In genomic region chr16:74022281-74022978, GRCm38 (mm10) we compare ENCODE assay signal across 23 mouse cellular contexts.
A peak's percentile ranks its signal among the peaks of the same experiment; 100 is the strongest.
DNase-seq lines count a peak whose midpoint lies in the region; ATAC-seq and TF ChIP-seq lines count a peak whose summit lies in the region.
"Had no signal": no experiment of that assay in that cellular context is flagged by ENCODE, and none has a peak within 500 bp of the region (broad histone marks: within the 10 kb centered on the region; RNA-seq: fewer than 3 reads in every experiment).

No protein-coding gene starts in this region.

- H3K27ac ChIP-seq in intestine, embryonic 15.5 days, result no peak overlapping the region
- no peak overlapping the region for H3K27ac ChIP-seq in intestine, postnatal 0 days (ENCODE audit: low read depth, low read length)
- H3K27ac ChIP-seq in lung, embryonic 15.5 days, result 0 out of 2 replicates have a peak overlapping the region, but pooled peaks have one; percentile 3
- H3K27ac ChIP-seq in hindbrain, embryonic 11.5 days (ENCODE audit: low read depth, low read length), result no peak overlapping the region
- H3K27ac ChIP-seq: embryonic facial prominence, embryonic 13.5 days; hindbrain, postnatal 0 days; layer of hippocampus, adult 2 months; neural tube, embryonic 15.5 days had no signal

- ATAC-seq in intestine, embryonic 15.5 days, result peak; percentile 71; the same call in 1 of the 2 replicates
- ATAC-seq in intestine, postnatal 0 days, result no peak
- ATAC-seq in lung, embryonic 15.5 days (ENCODE audit: borderline replicate concordance, extremely low read depth, low FRiP score, low TSS enrichment), result peak; percentile 90; the same call in 1 of the 2 replicates
- ATAC-seq in hindbrain, embryonic 11.5 days (ENCODE audit: low FRiP score), result no peak
- ATAC-seq: CD4-positive, CD25-positive, alpha-beta regulatory T cell, adult 4 months; forebrain, embryonic 14.5 days; hindbrain, postnatal 0 days; midbrain, embryonic 16.5 days; Patski had no signal

- no peak for TF ChIP-seq POLR2A in lung, adult 2 months (IDR thresholded peaks at IDR 0.05; ENCODE audit: borderline replicate concordance, extremely low read depth, low read depth, low read length)

- no peaks in the 10 kb centered on the region for H3K9me3 ChIP-seq in intestine, embryonic 15.5 days
- no peaks in the 10 kb centered on the region for H3K9me3 ChIP-seq in intestine, postnatal 0 days (ENCODE audit: control insufficient read depth)
- H3K9me3 ChIP-seq in lung, embryonic 15.5 days, result no peaks in the 10 kb centered on the region
- no peaks in the 10 kb centered on the region for H3K9me3 ChIP-seq in hindbrain, embryonic 11.5 days (ENCODE audit: control insufficient read depth, low read length)
- H3K9me3 ChIP-seq: embryonic facial prominence, embryonic 13.5 days; megakaryocyte, embryonic 14.5 days; neural tube, embryonic 15.5 days had no signal

- H3K4me2 ChIP-seq in intestine, embryonic 15.5 days (replicated peaks), result no peak overlapping the region
- no peak overlapping the region for H3K4me2 ChIP-seq in intestine, postnatal 0 days (replicated peaks; ENCODE audit: low read depth)
- no peak overlapping the region for H3K4me2 ChIP-seq in lung, embryonic 15.5 days
- H3K4me2 ChIP-seq in hindbrain, embryonic 11.5 days (replicated peaks; ENCODE audit: low read depth, low read length), result no peak overlapping the region
- H3K4me2 ChIP-seq: embryonic facial prominence, embryonic 13.5 days; neural tube, embryonic 15.5 days had no signal

- 28% methylated on average over 1 of the region's 1 CpGs for WGBS in intestine, embryonic 15.5 days
- 26% methylated on average over 1 of the region's 1 CpGs for WGBS in intestine, postnatal 0 days
- 14% methylated on average over 1 of the region's 1 CpGs for WGBS in lung, embryonic 15.5 days
- WGBS in lung, adult 2 months, result 30% methylated on average over 1 of the region's 1 CpGs
- WGBS in hindbrain, embryonic 11.5 days, result 42% methylated on average over 1 of the region's 1 CpGs

- peak; percentile 4 for DNase-seq in adrenal gland, adult 2 months
- no peak for DNase-seq in adrenal gland, postnatal 10 days
- DNase-seq in lung, adult 2 months, result no peak
- DNase-seq in lung, postnatal 36 days, result peak; percentile 57
- DNase-seq in hindbrain, embryonic 11.5 days (ENCODE audit: low spot score), result no peak
- DNase-seq: adrenal gland, postnatal 14 days; cerebellum, adult 9-11 months; gastrocnemius, postnatal 14 days; heart, adult 18-20 months; kidney, adult 9 months; right cerebral cortex, postnatal 4 days had no signal

- H3K36me3 ChIP-seq in intestine, embryonic 15.5 days, result no peaks in the 10 kb centered on the region
- H3K36me3 ChIP-seq in intestine, postnatal 0 days (ENCODE audit: control insufficient read depth, insufficient read depth), result no peaks in the 10 kb centered on the region
- H3K36me3 ChIP-seq in lung, embryonic 15.5 days, result no peaks in the 10 kb centered on the region
- H3K36me3 ChIP-seq in hindbrain, embryonic 11.5 days (ENCODE audit: control insufficient read depth, insufficient read depth, low read length), result no peaks in the 10 kb centered on the region
- H3K36me3 ChIP-seq: embryonic facial prominence, embryonic 13.5 days; neural tube, embryonic 15.5 days had no signal

- TF ChIP-seq CTCF in intestine, postnatal 0 days (IDR thresholded peaks at IDR 0.05; ENCODE audit: low read depth), result no peak
- TF ChIP-seq CTCF in lung, adult 2 months (IDR thresholded peaks at IDR 0.05; ENCODE audit: insufficient read depth, low read length), result no peak

- no peaks in the 10 kb centered on the region for H3K4me1 ChIP-seq in intestine, embryonic 15.5 days (replicated peaks)
- no peaks in the 10 kb centered on the region for H3K4me1 ChIP-seq in intestine, postnatal 0 days (replicated peaks; ENCODE audit: control insufficient read depth, insufficient read depth, low read length)
- no peaks in the 10 kb centered on the region for H3K4me1 ChIP-seq in lung, embryonic 15.5 days
- H3K4me1 ChIP-seq in lung, adult 2 months (ENCODE audit: control insufficient read depth, insufficient read depth, low read length), result no peaks in the 10 kb centered on the region
- no peaks in the 10 kb centered on the region for H3K4me1 ChIP-seq in hindbrain, embryonic 11.5 days (replicated peaks; ENCODE audit: control insufficient read depth, insufficient read depth, low read length)
- H3K4me1 ChIP-seq: embryonic facial prominence, embryonic 13.5 days; megakaryocyte, embryonic 14.5 days; neural tube, embryonic 15.5 days had no signal

- H3K9ac ChIP-seq in intestine, embryonic 15.5 days, result no peak overlapping the region
- H3K9ac ChIP-seq in intestine, postnatal 0 days (ENCODE audit: low read depth, low read length), result no peak overlapping the region
- no peak overlapping the region for H3K9ac ChIP-seq in lung, embryonic 15.5 days
- no peak overlapping the region for H3K9ac ChIP-seq in hindbrain, embryonic 11.5 days (ENCODE audit: low read depth, low read length)
- H3K9ac ChIP-seq: embryonic facial prominence, embryonic 13.5 days; neural tube, embryonic 15.5 days had no signal

- no peaks in the 10 kb centered on the region for H3K27me3 ChIP-seq in intestine, embryonic 15.5 days (replicated peaks)
- no peaks in the 10 kb centered on the region for H3K27me3 ChIP-seq in intestine, postnatal 0 days (replicated peaks; ENCODE audit: control insufficient read depth, insufficient read depth, low read length)
- no peaks in the 10 kb centered on the region for H3K27me3 ChIP-seq in lung, embryonic 15.5 days
- H3K27me3 ChIP-seq in hindbrain, embryonic 11.5 days (ENCODE audit: control insufficient read depth, insufficient read depth, low read length), result no peaks in the 10 kb centered on the region
- H3K27me3 ChIP-seq: embryonic facial prominence, embryonic 13.5 days; megakaryocyte, embryonic 14.5 days; neural tube, embryonic 15.5 days; Patski had no signal

- H3K4me3 ChIP-seq in intestine, embryonic 15.5 days (replicated peaks), result no peak overlapping the region
- no peak overlapping the region for H3K4me3 ChIP-seq in intestine, postnatal 0 days (ENCODE audit: low read depth, low read length)
- no peak overlapping the region for H3K4me3 ChIP-seq in lung, embryonic 15.5 days
- H3K4me3 ChIP-seq in lung, adult 2 months (replicated peaks; ENCODE audit: extremely low read depth, low read depth, low read length), result no peak overlapping the region
- no peak overlapping the region for H3K4me3 ChIP-seq in hindbrain, embryonic 11.5 days (ENCODE audit: low read depth, low read length)
- H3K4me3 ChIP-seq: embryonic facial prominence, embryonic 13.5 days; layer of hippocampus, adult 2 months; megakaryocyte, embryonic 14.5 days; neural tube, embryonic 15.5 days had no signal

Comparison
In these comparisons a context has a peak if more than half of its experiments do, and no peak if none do; other contexts are left out.
1. DNase-seq: peak in adrenal gland, adult 2 months (single experiment) and lung, postnatal 36 days (single experiment); none in adrenal gland, postnatal 10 days (single experiment), lung, adult 2 months (single experiment) and hindbrain, embryonic 11.5 days (single experiment).
2. ATAC-seq: peak in intestine, embryonic 15.5 days (single experiment) and lung, embryonic 15.5 days (single experiment); none in intestine, postnatal 0 days (single experiment) and hindbrain, embryonic 11.5 days (single experiment).